Mouse (Mus musculus) layer of hippocampus, adult 9-11 months (tissue): Measurements from ENCODE around the gene Syngap1.

Experiments used
- DNase-seq: peaks from one replicate; pipeline ENCODE4 v3.0.0; 2022

Gene Syngap1

GRCm38 (mm10) chr17:26995562-26995961 is 54.5 kb downstream of the Syngap1 start:
- DNase-seq, result no peak

GRCm38 (mm10) chr17:26997661-26998060 is 56.6 kb downstream of the Syngap1 start:
- DNase-seq, result no peak

GRCm38 (mm10) chr17:26998283-26998682 is 57.2 kb downstream of the Syngap1 start:
- no peak for DNase-seq

- DNase-seq, result peak; percentile 37
These were observed 58.9 kb downstream of the Syngap1 start for GRCm38 (mm10) chr17:26999996-27000395.

- DNase-seq, result no peak
These were observed 60.1 kb downstream of the Syngap1 start for GRCm38 (mm10) chr17:27001151-27001550.

GRCm38 (mm10) chr17:27001889-27002288 is 60.8 kb downstream of the Syngap1 start:
- no peak for DNase-seq

GRCm38 (mm10) chr17:27004431-27004830 is 63.4 kb downstream of the Syngap1 start:
- DNase-seq, result no peak

GRCm38 (mm10) chr17:27004903-27005485 is 63.9 kb downstream of the Syngap1 start:
- DNase-seq, result no peak

GRCm38 (mm10) chr17:27005644-27006043 is 64.6 kb downstream of the Syngap1 start:
- DNase-seq, result no peak

GRCm38 (mm10) chr17:27008277-27008676 is 67.2 kb downstream of the Syngap1 start:
- DNase-seq, result no peak

GRCm38 (mm10) chr17:27011167-27011566 is 70.1 kb downstream of the Syngap1 start:
- peak; percentile 63 for DNase-seq

GRCm38 (mm10) chr17:27011998-27012672 is 71.1 kb downstream of the Syngap1 start:
- DNase-seq, result no peak

GRCm38 (mm10) chr17:27012909-27013308 is 71.9 kb downstream of the Syngap1 start:
- no peak for DNase-seq

GRCm38 (mm10) chr17:27017564-27018499 is 76.8 kb downstream of the Syngap1 start:
- DNase-seq, result peak; percentile 84

- DNase-seq, result peak; percentile 61
These were observed 77.6 kb downstream of the Syngap1 start for GRCm38 (mm10) chr17:27018555-27019196.

- DNase-seq, result no peak
These were observed 80.0 kb downstream of the Syngap1 start for GRCm38 (mm10) chr17:27021076-27021475.

- no peak for DNase-seq
These were observed 80.7 kb downstream of the Syngap1 start for GRCm38 (mm10) chr17:27021736-27022135.
